Mouse (Mus musculus) cerebellum, adult (tissue): ENCODE measurements around the gene Mup19.
"Not testable (repeated sequence)": the region's sequence is repeated elsewhere in the genome, so short reads cannot be mapped to it uniquely, and the experiment has no call there.

ENCODE experiments used
- ATAC-seq: cut with Nextera tagmentation; 2 replicates; pipeline ENCODE4 v1.9.2; 2017; ENCODE audit warnings: mild to moderate bottlenecking, moderate library complexity, mixed read lengths; ENCODE audit not compliant: insufficient number of reproducible peaks, low FRiP score, low TSS enrichment

Mup19 gene

GRCm38 (mm10) chr4:61782169-61782568 is at the start of gene Mup19:
Mup19 (minus strand) TSS chr4:61782269.
- not testable (repeated sequence) for ATAC-seq

- no peak for ATAC-seq
Measured at GRCm38 (mm10) chr4:61829211-61829610, 47.1 kb upstream of the Mup19 start.

- no peak for ATAC-seq
Measured at GRCm38 (mm10) chr4:61823185-61823584, 41.1 kb upstream of the Mup19 start.

GRCm38 (mm10) chr4:61822541-61822940 is 40.5 kb upstream of the Mup19 start:
- not testable (repeated sequence) for ATAC-seq

GRCm38 (mm10) chr4:61815602-61816001 is 33.5 kb upstream of the Mup19 start:
- ATAC-seq, result no peak

GRCm38 (mm10) chr4:61813435-61813834 is 31.4 kb upstream of the Mup19 start:
- ATAC-seq, result no peak

- not testable (repeated sequence) for ATAC-seq
Measured at GRCm38 (mm10) chr4:61811193-61811592, 29.1 kb upstream of the Mup19 start.

- not testable (repeated sequence) for ATAC-seq
Measured at GRCm38 (mm10) chr4:61808926-61809325, 26.9 kb upstream of the Mup19 start.

- not testable (repeated sequence) for ATAC-seq
Measured at GRCm38 (mm10) chr4:61789699-61790098, 7.6 kb upstream of the Mup19 start.

GRCm38 (mm10) chr4:61784231-61784630 is 2.2 kb upstream of the Mup19 start:
- not testable (repeated sequence) for ATAC-seq
